In the genomic region with DNA sequence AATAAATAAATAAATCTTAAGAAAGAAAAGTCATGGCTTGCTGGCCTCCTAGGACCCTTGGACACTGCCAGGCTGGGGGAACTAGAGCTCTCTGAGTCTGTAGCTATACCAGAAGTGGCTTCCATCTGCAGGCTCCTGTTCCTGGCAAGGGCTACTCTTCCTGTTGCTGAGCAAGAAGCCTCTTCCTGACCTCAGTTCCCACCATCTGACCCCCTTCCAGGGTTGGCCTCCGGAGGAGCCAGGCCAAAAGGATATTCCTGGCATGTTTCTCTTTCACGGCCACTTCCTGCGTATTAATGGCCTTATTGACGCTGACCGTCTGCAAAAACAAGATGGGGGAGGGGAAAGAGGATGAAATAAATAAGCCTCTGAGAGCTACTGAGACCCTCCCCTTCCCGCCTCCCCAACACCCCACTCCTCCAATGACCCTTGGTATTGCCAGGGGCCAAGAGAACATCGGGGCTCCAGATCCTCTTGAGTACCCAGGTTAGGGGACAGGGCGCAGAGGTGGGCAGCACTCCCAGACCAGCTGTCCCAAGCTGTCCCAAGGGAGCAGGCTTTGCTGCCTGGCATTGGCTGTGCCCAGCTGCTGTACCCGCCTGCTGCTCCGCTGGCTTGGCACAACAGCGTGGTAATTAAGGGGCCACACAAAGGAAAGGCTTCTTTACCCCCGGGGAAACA, we compare ENCODE assay signal across 8 mouse cellular contexts.
DNase-seq lines count a peak whose midpoint lies in the region; ATAC-seq lines count a peak whose summit lies in the region.

No protein-coding gene starts in this region.

- H3K4me1 ChIP-seq in hindbrain, embryonic 12.5 days: peaks cover 5% of the 10 kb centered on the region

- WGBS in hindbrain, embryonic 12.5 days: 71% methylated on average over 12 of the region's 12 CpGs

- peak overlapping the region; percentile 44 for H3K27ac ChIP-seq in hindbrain, embryonic 12.5 days

- peak; percentile 63; the same call in 1 of the 2 replicates for ATAC-seq in hindbrain, embryonic 12.5 days (ENCODE audit: low FRiP score)
- ATAC-seq in monocyte, adult 5-6 weeks (replicated peaks; ENCODE audit: insufficient number of reproducible peaks, low FRiP score, low TSS enrichment, poor library complexity, severe bottlenecking): no peak

- no peaks in the 10 kb centered on the region for H3K27me3 ChIP-seq in hindbrain, embryonic 12.5 days

- peak; percentile 64 for DNase-seq in adrenal gland, postnatal 14 days
- DNase-seq in cerebellum, adult 8-10 months: peak; percentile 14
- peak; percentile 51 to 57 for DNase-seq in frontal cortex, postnatal 10 days (ENCODE audit: low spot score in 2 of 2)
- peak; percentile 27 to 75 for DNase-seq in layer of hippocampus, postnatal 36 days
- DNase-seq in lung, postnatal 36 days: peak; percentile 68
- DNase-seq in urinary bladder, postnatal 14 days (ENCODE audit: low spot score): no peak

- peaks cover 40% of the 10 kb centered on the region for H3K36me3 ChIP-seq in hindbrain, embryonic 12.5 days

- H3K9me3 ChIP-seq in hindbrain, embryonic 12.5 days (replicated peaks): no peaks in the 10 kb centered on the region

- no peak overlapping the region for H3K4me3 ChIP-seq in hindbrain, embryonic 12.5 days

- H3K4me2 ChIP-seq in hindbrain, embryonic 12.5 days (replicated peaks): no peak overlapping the region

- H3K9ac ChIP-seq in hindbrain, embryonic 12.5 days: no peak overlapping the region
